18 mouse cellular contexts compared by ENCODE assay signal in genomic region chr7:89365135-89365880, GRCm38 (mm10). TPM values are rescaled to one million over a fixed set of nuclear protein-coding genes. Genes with fewer than 3 reads are reported as not detected.
A peak's percentile ranks its signal among the peaks of the same experiment; 100 is the strongest.
DNase-seq lines count a peak whose midpoint lies in the region; ATAC-seq lines count a peak whose summit lies in the region.
"Had no signal": no experiment of that assay in that cellular context is flagged by ENCODE, and none has a peak within 500 bp of the region (broad histone marks: within the 10 kb centered on the region; RNA-seq: fewer than 3 reads in every experiment).

No protein-coding gene starts in this region.

- H3K4me1 ChIP-seq in forebrain, embryonic 16.5 days (replicated peaks; ENCODE audit: control insufficient read depth, insufficient read depth, low read length): 0 out of 2 replicates have a peak, but pooled peaks cover 5% of the 10 kb centered on the region
- no peaks in the 10 kb centered on the region for H3K4me1 ChIP-seq in forebrain, embryonic 15.5 days
- H3K4me1 ChIP-seq: limb, embryonic 10.5 days had no signal

- no peak overlapping the region for H3K9ac ChIP-seq in forebrain, embryonic 16.5 days (replicated peaks; ENCODE audit: low read depth, low read length)
- no peak overlapping the region for H3K9ac ChIP-seq in forebrain, embryonic 15.5 days (replicated peaks)
- H3K9ac ChIP-seq: heart, embryonic 15.5 days; liver, embryonic 14.5 days had no signal

- ATAC-seq in forebrain, embryonic 16.5 days: peak; percentile 61; the same call in 1 of the 2 replicates
- no peak for ATAC-seq in forebrain, embryonic 15.5 days (replicated peaks)
- ATAC-seq: inflammation-experienced regulatory T-cells, adult 6 months had no signal

- no peaks in the 10 kb centered on the region for H3K36me3 ChIP-seq in forebrain, embryonic 16.5 days (ENCODE audit: control insufficient read depth, insufficient read depth)
- H3K36me3 ChIP-seq in forebrain, embryonic 15.5 days: no peaks in the 10 kb centered on the region
- H3K36me3 ChIP-seq: heart, embryonic 15.5 days; limb, embryonic 10.5 days had no signal

- 41% methylated on average over 10 of the region's 10 CpGs for WGBS in forebrain, embryonic 16.5 days
- WGBS in forebrain, embryonic 15.5 days: 45% methylated on average over 10 of the region's 10 CpGs

- intact Hi-C loops in left cerebral cortex, postnatal 14 days (cut with DNase I): no loop called here
- intact Hi-C loops in left cerebral cortex, postnatal 4 days (cut with DNase I): no loop called here

- H3K27me3 ChIP-seq in forebrain, embryonic 16.5 days (replicated peaks; ENCODE audit: control insufficient read depth, insufficient read depth, low read length): no peaks in the 10 kb centered on the region
- no peaks in the 10 kb centered on the region for H3K27me3 ChIP-seq in forebrain, embryonic 15.5 days
- H3K27me3 ChIP-seq: heart, embryonic 15.5 days had no signal

- H3K27ac ChIP-seq in forebrain, embryonic 16.5 days (ENCODE audit: low read length): no peak overlapping the region
- no peak overlapping the region for H3K27ac ChIP-seq in forebrain, embryonic 15.5 days (replicated peaks)
- H3K27ac ChIP-seq: heart, embryonic 15.5 days; limb, embryonic 10.5 days; liver, embryonic 14.5 days had no signal

- H3K4me2 ChIP-seq in forebrain, embryonic 16.5 days (ENCODE audit: low read length): no peak overlapping the region
- no peak overlapping the region for H3K4me2 ChIP-seq in forebrain, embryonic 15.5 days (replicated peaks)
- H3K4me2 ChIP-seq: heart, embryonic 15.5 days had no signal

- H3K9me3 ChIP-seq in forebrain, embryonic 16.5 days (ENCODE audit: control insufficient read depth, low read length): no peaks in the 10 kb centered on the region
- no peaks in the 10 kb centered on the region for H3K9me3 ChIP-seq in forebrain, embryonic 15.5 days
- H3K9me3 ChIP-seq: heart, embryonic 15.5 days; limb, embryonic 10.5 days had no signal

- peak; percentile 26 to 31 for DNase-seq in left cerebral cortex, postnatal 14 days (ENCODE audit: low spot score in 2 of 2)
- DNase-seq in left cerebral cortex, postnatal 4 days: no peak
- DNase-seq in brain, adult 2 months (ENCODE audit: low read depth, low spot score): peak; percentile 67
- peak; percentile 9 to 12 for DNase-seq in right cerebral cortex, postnatal 36 days (ENCODE audit: low spot score in 2 of 2)
- DNase-seq in adrenal gland, postnatal 10 days: no peak
- DNase-seq in c-Kit-positive CD71-positive TER-119-positive erythroid progenitor cells, embryonic 14.5 days (ENCODE audit: low spot score): no peak
- DNase-seq: adrenal gland, postnatal 36 days; cerebellum, adult 2 months; kidney, postnatal 14 days; lung, postnatal 36 days; spleen, adult 18-20 months; thymus, adult 18-20 months had no signal

- H3K4me3 ChIP-seq in forebrain, embryonic 16.5 days (replicated peaks; ENCODE audit: low read length): no peak overlapping the region
- H3K4me3 ChIP-seq in forebrain, embryonic 15.5 days: no peak overlapping the region
- H3K4me3 ChIP-seq: heart, embryonic 15.5 days; limb, embryonic 10.5 days had no signal

RNA-seq across cellular contexts. Expression of gene Tmem135, which starts 38.7 kb away (rescaled TPM):
- polyA plus RNA-seq in forebrain, embryonic 16.5 days (2015; fragmentation: Nextera tagmentation; extraction: Ambion mirVana): 25.7 and 27.5 TPM in 2 replicates
- 22.7 and 25.4 TPM in 2 replicates for polyA plus RNA-seq in forebrain, embryonic 15.5 days (2015; fragmentation: Nextera tagmentation; extraction: Ambion mirVana)
- 10 to 100 TPM; 62.6 to 69.4 TPM for total RNA-seq in left cerebral cortex, postnatal 14 days (2021)
- total RNA-seq in left cerebral cortex, postnatal 4 days (2021): 10 to 100 TPM; 49.4 to 54.6 TPM
- 10 to 100 TPM; 90.8 to 97.3 TPM for total RNA-seq in adrenal gland, postnatal 10 days (2021)

RNA-seq across cellular contexts. Expression of gene Fzd4, which starts 38.8 kb away (rescaled TPM):
- polyA plus RNA-seq in forebrain, embryonic 16.5 days (2015; fragmentation: Nextera tagmentation; extraction: Ambion mirVana): 1.6 and 2.1 TPM in 2 replicates
- polyA plus RNA-seq in forebrain, embryonic 15.5 days (2015; fragmentation: Nextera tagmentation; extraction: Ambion mirVana): 1.3 and 1.5 TPM in 2 replicates
- 10 to 100 TPM in 1 of 2 experiments, 1 to 10 TPM in 1; 6.4 to 10.2 TPM for total RNA-seq in left cerebral cortex, postnatal 14 days (2021)
- total RNA-seq in left cerebral cortex, postnatal 4 days (2021): 1 to 10 TPM; 4.9 to 5.1 TPM
- 10 to 100 TPM; 73.5 to 79.2 TPM for total RNA-seq in adrenal gland, postnatal 10 days (2021)
- polyA plus RNA-seq: inflammation-experienced regulatory T-cells, adult 6 months had no signal

Comparison
In these comparisons a context has a peak if more than half of its experiments do, and no peak if none do; other contexts are left out.
1. DNase-seq: peak in left cerebral cortex, postnatal 14 days (2 of 2), brain, adult 2 months (single experiment) and right cerebral cortex, postnatal 36 days (2 of 2); none in left cerebral cortex, postnatal 4 days (single experiment), adrenal gland, postnatal 10 days (single experiment) and c-Kit-positive CD71-positive TER-119-positive erythroid progenitor cells, embryonic 14.5 days (single experiment).
2. RNA of gene Fzd4, which starts 38.8 kb away (total RNA-seq): 73.5 to 79.2 TPM in adrenal gland, postnatal 10 days; 6.4 to 10.2 TPM in left cerebral cortex, postnatal 14 days and 4.9 to 5.1 TPM in left cerebral cortex, postnatal 4 days; every median in the first group is over 4 times any median in the second.